Mouse (Mus musculus): ENCODE data around the gene Zfp454.

DNA sequence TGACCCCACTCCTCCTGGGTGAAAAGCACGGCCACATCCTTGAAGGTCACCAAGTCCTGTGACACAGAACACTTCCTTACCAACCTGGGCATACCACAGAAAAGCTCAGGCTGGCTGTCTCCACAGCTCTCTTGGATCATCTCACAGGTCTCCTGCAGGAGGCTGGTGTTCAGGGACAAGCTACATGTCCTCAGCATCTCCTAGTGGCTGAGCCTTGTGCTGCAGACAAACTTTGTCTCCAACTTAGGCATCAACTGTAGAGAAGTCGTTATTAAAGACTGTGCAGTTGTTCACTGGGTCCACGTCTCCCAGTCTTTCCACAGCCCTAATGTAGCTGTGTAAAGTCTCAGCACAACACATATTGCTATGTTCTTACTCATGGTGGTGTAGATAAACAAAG, 3.7 kb downstream of the Zfp454 start:
- TF ChIP-seq POLR2A (IDR thresholded peaks at IDR 0.05; ENCODE audit: low read depth, low read length): no peak
- TF ChIP-seq CTCF (conservative IDR thresholded peaks at IDR 0.05; ENCODE audit: insufficient read depth, insufficient read length, low read depth, low read length): 0 out of 2 replicates have a peak, but pooled peaks have one; percentile 10
